Mouse (Mus musculus) leukemia stem cell, adult 10-12 weeks (primary cell): ENCODE results near the gene Cyth1. TPM values are rescaled to one million over a fixed set of nuclear protein-coding genes. Genes with fewer than 3 reads are reported as not detected.

Experiments
- polyA plus RNA-seq: library from polyadenylated mRNA; stranded (reverse); fragments of >175 nt; gene quantifications from 2 replicates; pipeline ENCODE4 v1.2.3, GENCODE M21; 2012; ENCODE audit warnings: low replicate concordance

Cyth1 gene
- polyA plus RNA-seq = 11.4 and 13.0 TPM in 2 replicates

GRCm38 (mm10) chr11:118248150-118249011, at the start of gene Cyth1:
Gene Cyth1, minus strand, starts transcription at chr11:118248592.

GRCm38 (mm10) chr11:118289999-118290889, 41.9 kb upstream of the Cyth1 start, which contains the start of gene Usp36:
Gene Usp36, minus strand, starts transcription at chr11:118290244.

GRCm38 (mm10) chr11:118130534-118130933, 117.9 kb downstream of the Cyth1 start, which contains the start of gene Dnah17:
Gene Dnah17, minus strand, starts transcription at chr11:118130634.

Other genes with a start within 250 kb of the Cyth1 start
- gene Dnah17, start 118.0 kb downstream of the Cyth1 start, polyA plus RNA-seq = not detected in 2 replicates
- 47.2 and 50.6 TPM in 2 replicates for gene Usp36, start 41.7 kb upstream of the Cyth1 start, polyA plus RNA-seq
- 0.10 TPM in 1 of 2 replicates, not detected in the other for gene Cep295nl, start 93.9 kb upstream of the Cyth1 start, polyA plus RNA-seq
- 7.9 and 16.4 TPM in 2 replicates for gene Timp2, start 107.1 kb upstream of the Cyth1 start, polyA plus RNA-seq
- gene Lgals3bp, start 153.5 kb upstream of the Cyth1 start, polyA plus RNA-seq = 49.3 and 61.6 TPM in 2 replicates
- gene Cant1, start 170.5 kb upstream of the Cyth1 start, polyA plus RNA-seq = 77.2 and 84.7 TPM in 2 replicates
- 0.30 and 0.50 TPM in 2 replicates for gene C1qtnf1, start 179.6 kb upstream of the Cyth1 start, polyA plus RNA-seq
- 29.3 and 49.7 TPM in 2 replicates for gene Engase, start 228.2 kb upstream of the Cyth1 start, polyA plus RNA-seq